Mouse (Mus musculus): ENCODE measurements around the gene Setd1b. TPM values are rescaled to one million over a fixed set of nuclear protein-coding genes. Genes with fewer than 3 reads are reported as not detected.

Gene Setd1b
- polyA plus RNA-seq, 2 experiments, result 2.7 to 3.3 TPM

DNA sequence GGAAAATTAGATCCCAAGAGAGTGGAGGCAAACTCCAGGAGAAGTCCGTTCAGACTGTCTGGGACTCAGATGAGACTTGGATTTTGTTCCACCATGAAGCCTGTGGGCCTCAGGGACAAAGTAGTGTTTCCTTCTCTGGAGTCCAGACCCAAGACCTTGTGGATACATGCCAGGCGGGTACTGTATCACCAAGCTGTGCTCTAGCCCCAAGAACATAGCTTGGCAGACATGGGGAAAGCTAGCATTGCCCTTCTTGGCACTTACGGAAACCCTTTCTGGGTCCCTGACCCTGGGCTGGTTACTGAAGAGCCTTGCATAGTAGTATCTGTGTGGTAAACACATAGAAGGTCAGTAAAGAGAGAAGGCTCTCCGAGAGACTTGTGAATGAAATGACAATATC lies 17.5 kb downstream of the Setd1b start:
- H3K4me2 ChIP-seq (ENCODE audit: low read depth), result no peak overlapping the region
- no peaks in the 10 kb centered on the region for H3K27me3 ChIP-seq (ENCODE audit: control insufficient read depth, insufficient read depth, low read length)
- no peaks in the 10 kb centered on the region for H3K9me3 ChIP-seq (ENCODE audit: control insufficient read depth, low read length)
- ATAC-seq (ENCODE audit: insufficient read depth) (no peak), DNase-seq (ENCODE audit: low read depth in 3 of 3, low spot score in 3 of 3) (no peak)
- H3K4me3 ChIP-seq (ENCODE audit: insufficient read depth in 1 of 2, low read depth in 2 of 2, low read length in 2 of 2), result no peak overlapping the region
- WGBS (ENCODE audit: insufficient replicate concordance), result 88% methylated on average over 4 of the region's 4 CpGs
- H3K36me3 ChIP-seq (replicated peaks; ENCODE audit: control insufficient read depth, insufficient read depth, low read depth), result peaks cover 80% of the 10 kb centered on the region
- TF ChIP-seq CTCF (IDR thresholded peaks at IDR 0.05; ENCODE audit: low read depth), result no peak
- no peak for TF ChIP-seq EP300 (IDR thresholded peaks at IDR 0.05; ENCODE audit: low read depth)
- no peak overlapping the region for H3K9ac ChIP-seq (replicated peaks)
- H3K27ac ChIP-seq, result no peak overlapping the region
- no peaks in the 10 kb centered on the region for H3K4me1 ChIP-seq (replicated peaks; ENCODE audit: control insufficient read depth in 2 of 2, insufficient read depth in 2 of 2, low read length in 1 of 2)

GRCm38 (mm10) chr5:123159866-123160265 lies 17.9 kb downstream of the Setd1b start:
- ATAC-seq (ENCODE audit: insufficient read depth), result no peak
- Histone ChIP-seq H3K27me3 (ENCODE audit: control insufficient read depth, insufficient read depth, low read length) (no peaks in the 10 kb centered on the region), H3K9me3 (ENCODE audit: control insufficient read depth, low read length) (no peaks in the 10 kb centered on the region), H3K4me2 (ENCODE audit: low read depth) (no peak overlapping the region), H3K36me3 (replicated peaks; ENCODE audit: control insufficient read depth, insufficient read depth, low read depth) (peaks cover 79% of the 10 kb centered on the region), H3K9ac (replicated peaks) (no peak overlapping the region), H3K27ac (no peak overlapping the region), H3K4me3 (ENCODE audit: insufficient read depth in 1 of 2, low read depth in 2 of 2, low read length in 2 of 2) (no peak overlapping the region), H3K4me1 (replicated peaks; ENCODE audit: control insufficient read depth in 2 of 2, insufficient read depth in 2 of 2, low read length in 1 of 2) (no peaks in the 10 kb centered on the region)
- no peak for DNase-seq (ENCODE audit: low read depth in 3 of 3, low spot score in 3 of 3)
- 93% methylated on average over 15 of the region's 15 CpGs for WGBS (ENCODE audit: insufficient replicate concordance)
- no peak for TF ChIP-seq CTCF (IDR thresholded peaks at IDR 0.05; ENCODE audit: low read depth)
- TF ChIP-seq EP300 (IDR thresholded peaks at IDR 0.05; ENCODE audit: low read depth), result no peak

GRCm38 (mm10) chr5:123160341-123160740 lies 18.3 kb downstream of the Setd1b start:
- Histone ChIP-seq H3K27me3 (ENCODE audit: control insufficient read depth, insufficient read depth, low read length) (no peaks in the 10 kb centered on the region), H3K27ac (no peak overlapping the region), H3K36me3 (replicated peaks; ENCODE audit: control insufficient read depth, insufficient read depth, low read depth) (peaks cover 78% of the 10 kb centered on the region), H3K4me1 (replicated peaks; ENCODE audit: control insufficient read depth in 2 of 2, insufficient read depth in 2 of 2, low read length in 1 of 2) (no peaks in the 10 kb centered on the region), H3K9me3 (ENCODE audit: control insufficient read depth, low read length) (no peaks in the 10 kb centered on the region), H3K9ac (replicated peaks) (no peak overlapping the region), H3K4me3 (ENCODE audit: insufficient read depth in 1 of 2, low read depth in 2 of 2, low read length in 2 of 2) (no peak overlapping the region), H3K4me2 (ENCODE audit: low read depth) (no peak overlapping the region)
- 84% methylated on average over 15 of the region's 15 CpGs for WGBS (ENCODE audit: insufficient replicate concordance)
- TF ChIP-seq CTCF (IDR thresholded peaks at IDR 0.05; ENCODE audit: low read depth), result no peak
- ATAC-seq (ENCODE audit: insufficient read depth) (no peak), DNase-seq (ENCODE audit: low read depth in 3 of 3, low spot score in 3 of 3) (no peak)

DNA sequence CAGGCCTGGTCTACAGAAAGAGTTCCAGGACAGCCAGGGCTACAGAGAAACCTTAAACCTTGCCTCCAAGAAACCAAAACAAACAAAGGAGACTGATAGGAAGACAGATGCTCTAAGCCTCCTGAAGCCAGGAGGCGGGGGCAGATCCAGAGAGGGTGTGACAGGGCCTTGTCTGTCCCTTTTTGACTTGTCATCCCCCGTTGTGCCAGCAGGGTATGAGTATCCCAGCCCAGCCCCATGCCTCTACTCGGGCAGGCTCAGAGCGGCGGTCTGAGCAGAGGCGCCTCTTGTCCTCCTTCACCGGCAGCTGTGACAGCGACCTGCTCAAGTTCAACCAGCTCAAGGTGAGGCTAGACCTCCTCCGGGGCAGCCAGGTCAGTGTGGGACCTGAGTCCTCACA lies 20.9 kb downstream of the Setd1b start:
- peaks cover 83% of the 10 kb centered on the region for H3K36me3 ChIP-seq (replicated peaks; ENCODE audit: control insufficient read depth, insufficient read depth, low read depth)
- H3K4me3 ChIP-seq (ENCODE audit: insufficient read depth in 1 of 2, low read depth in 2 of 2, low read length in 2 of 2), result no peak overlapping the region
- H3K9ac ChIP-seq (replicated peaks), result no peak overlapping the region
- WGBS (ENCODE audit: insufficient replicate concordance), result 81% methylated on average over 9 of the region's 9 CpGs
- no peak overlapping the region for H3K27ac ChIP-seq
- H3K4me1 ChIP-seq (replicated peaks; ENCODE audit: control insufficient read depth in 2 of 2, insufficient read depth in 2 of 2, low read length in 1 of 2), result no peaks in the 10 kb centered on the region
- TF ChIP-seq EP300 (IDR thresholded peaks at IDR 0.05; ENCODE audit: low read depth) (no peak), CTCF (IDR thresholded peaks at IDR 0.05; ENCODE audit: low read depth) (peak; percentile 39)
- no peaks in the 10 kb centered on the region for H3K27me3 ChIP-seq (ENCODE audit: control insufficient read depth, insufficient read depth, low read length)
- DNase-seq (ENCODE audit: low read depth in 3 of 3, low spot score in 3 of 3), result no peak
- no peaks in the 10 kb centered on the region for H3K9me3 ChIP-seq (ENCODE audit: control insufficient read depth, low read length)
- ATAC-seq (ENCODE audit: insufficient read depth), result 0 out of 2 replicates have a peak, but pooled peaks have one; percentile 13
- no peak overlapping the region for H3K4me2 ChIP-seq (ENCODE audit: low read depth)

DNA sequence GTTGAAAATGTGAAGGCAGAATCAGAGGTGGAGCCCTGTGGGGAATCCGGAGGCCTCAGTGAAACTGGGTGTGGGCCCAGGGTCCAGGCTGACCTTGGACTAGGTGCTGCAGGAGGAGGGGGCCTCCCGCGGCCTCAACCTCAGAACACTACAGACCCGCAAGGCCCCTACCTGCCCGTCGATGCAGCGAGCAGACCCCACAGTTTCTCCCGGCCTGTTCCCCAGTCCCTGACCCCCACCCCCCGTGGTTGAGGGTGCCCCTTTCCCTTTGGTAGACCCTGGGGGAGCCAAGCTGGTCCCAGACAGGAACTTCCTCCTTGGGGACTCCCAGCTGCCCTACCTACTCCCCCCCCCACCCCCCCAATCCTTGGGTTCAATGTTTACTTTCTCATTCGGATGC lies 24.4 kb downstream of the Setd1b start:
- DNase-seq (ENCODE audit: low read depth in 3 of 3, low spot score in 3 of 3) (no peak), ATAC-seq (ENCODE audit: insufficient read depth) (no peak)
- peaks cover 48% of the 10 kb centered on the region for H3K36me3 ChIP-seq (replicated peaks; ENCODE audit: control insufficient read depth, insufficient read depth, low read depth)
- H3K27me3 ChIP-seq (ENCODE audit: control insufficient read depth, insufficient read depth, low read length), result no peaks in the 10 kb centered on the region
- no peak overlapping the region for H3K27ac ChIP-seq
- H3K4me3 ChIP-seq (ENCODE audit: insufficient read depth in 1 of 2, low read depth in 2 of 2, low read length in 2 of 2), result no peak overlapping the region
- TF ChIP-seq CTCF (IDR thresholded peaks at IDR 0.05; ENCODE audit: low read depth) (no peak), EP300 (IDR thresholded peaks at IDR 0.05; ENCODE audit: low read depth) (no peak)
- no peak overlapping the region for H3K4me2 ChIP-seq (ENCODE audit: low read depth)
- no peaks in the 10 kb centered on the region for H3K4me1 ChIP-seq (replicated peaks; ENCODE audit: control insufficient read depth in 2 of 2, insufficient read depth in 2 of 2, low read length in 1 of 2)
- no peaks in the 10 kb centered on the region for H3K9me3 ChIP-seq (ENCODE audit: control insufficient read depth, low read length)
- H3K9ac ChIP-seq (replicated peaks), result no peak overlapping the region
- WGBS (ENCODE audit: insufficient replicate concordance), result 72% methylated on average over 10 of the region's 10 CpGs

Data from liver, embryonic 14.5 days (tissue).